Mouse (Mus musculus): ENCODE data around the gene Btbd9. TPM values are rescaled to one million over a fixed set of nuclear protein-coding genes. Genes with fewer than 3 reads are reported as not detected.

The Btbd9 gene
- polyA plus RNA-seq, 1 experiment, result 15.3 TPM

- Histone ChIP-seq H3K79me2 (ENCODE audit: control insufficient read depth, insufficient read depth) (no peaks in the 10 kb centered on the region), H3K4me3 (ENCODE audit: insufficient read depth, poor library complexity, severe bottlenecking) (no peak overlapping the region), H3K79me3 (ENCODE audit: low read depth) (no peaks in the 10 kb centered on the region), H3ac (ENCODE audit: control insufficient read depth, insufficient read length, low read depth) (no peak overlapping the region), H3K27me3 (ENCODE audit: control insufficient read depth, insufficient read depth, insufficient read length) (no peaks in the 10 kb centered on the region), H3K36me3 (ENCODE audit: control insufficient read depth, insufficient read depth) (no peaks in the 10 kb centered on the region)
- TF ChIP-seq FOSL1 (IDR thresholded peaks at IDR 0.05; ENCODE audit: insufficient read depth, low read length, poor library complexity, severe bottlenecking) (no peak), CTCF (IDR thresholded peaks at IDR 0.05; ENCODE audit: control insufficient read depth, insufficient read depth, insufficient read length) (no peak), USF1 (IDR thresholded peaks at IDR 0.05; ENCODE audit: low read depth) (no peak), MYOD1 (IDR thresholded peaks at IDR 0.05; ENCODE audit: control insufficient read depth, insufficient read length, low read depth) (no peak), CEBPB (IDR thresholded peaks at IDR 0.05; ENCODE audit: low read depth) (no peak), MAX (IDR thresholded peaks at IDR 0.05) (no peak), MYOG (IDR thresholded peaks at IDR 0.05; ENCODE audit: control insufficient read depth, extremely low read depth, insufficient read length) (no peak)
Measured at GRCm38 (mm10) chr17:30272769-30273168, 303.5 kb downstream of the Btbd9 start.

- H3K79me2 ChIP-seq (ENCODE audit: control insufficient read depth, insufficient read depth), result no peaks in the 10 kb centered on the region
- H3K36me3 ChIP-seq (ENCODE audit: control insufficient read depth, insufficient read depth), result no peaks in the 10 kb centered on the region
- H3K79me3 ChIP-seq (ENCODE audit: low read depth), result no peaks in the 10 kb centered on the region
- no peak overlapping the region for H3ac ChIP-seq (ENCODE audit: control insufficient read depth, insufficient read length, low read depth)
- no peak overlapping the region for H3K4me3 ChIP-seq (ENCODE audit: insufficient read depth, poor library complexity, severe bottlenecking)
- TF ChIP-seq MAX (IDR thresholded peaks at IDR 0.05) (no peak), MYOD1 (IDR thresholded peaks at IDR 0.05; ENCODE audit: control insufficient read depth, insufficient read length, low read depth) (no peak), FOSL1 (IDR thresholded peaks at IDR 0.05; ENCODE audit: insufficient read depth, low read length, poor library complexity, severe bottlenecking) (no peak), MYOG (IDR thresholded peaks at IDR 0.05; ENCODE audit: control insufficient read depth, extremely low read depth, insufficient read length) (no peak), USF1 (IDR thresholded peaks at IDR 0.05; ENCODE audit: low read depth) (no peak), CTCF (IDR thresholded peaks at IDR 0.05; ENCODE audit: control insufficient read depth, insufficient read depth, insufficient read length) (no peak), CEBPB (IDR thresholded peaks at IDR 0.05; ENCODE audit: low read depth) (no peak)
- H3K27me3 ChIP-seq (ENCODE audit: control insufficient read depth, insufficient read depth, insufficient read length), result no peaks in the 10 kb centered on the region
Measured at GRCm38 (mm10) chr17:30269136-30270063, 306.9 kb downstream of the Btbd9 start.

GRCm38 (mm10) chr17:30268456-30268855 is 307.8 kb downstream of the Btbd9 start:
- TF ChIP-seq FOSL1 (IDR thresholded peaks at IDR 0.05; ENCODE audit: insufficient read depth, low read length, poor library complexity, severe bottlenecking) (no peak), USF1 (IDR thresholded peaks at IDR 0.05; ENCODE audit: low read depth) (no peak), CTCF (IDR thresholded peaks at IDR 0.05; ENCODE audit: control insufficient read depth, insufficient read depth, insufficient read length) (no peak)

GRCm38 (mm10) chr17:30267432-30267973 is 308.8 kb downstream of the Btbd9 start:
- Histone ChIP-seq H3K79me3 (ENCODE audit: low read depth) (no peaks in the 10 kb centered on the region), H3K27me3 (ENCODE audit: control insufficient read depth, insufficient read depth, insufficient read length) (no peaks in the 10 kb centered on the region), H3ac (ENCODE audit: control insufficient read depth, insufficient read length, low read depth) (no peak overlapping the region), H3K4me3 (ENCODE audit: insufficient read depth, poor library complexity, severe bottlenecking) (no peak overlapping the region), H3K79me2 (ENCODE audit: control insufficient read depth, insufficient read depth) (no peaks in the 10 kb centered on the region), H3K36me3 (ENCODE audit: control insufficient read depth, insufficient read depth) (no peaks in the 10 kb centered on the region)
- TF ChIP-seq MAX (IDR thresholded peaks at IDR 0.05) (no peak), MYOG (IDR thresholded peaks at IDR 0.05; ENCODE audit: control insufficient read depth, extremely low read depth, insufficient read length) (no peak), MYOD1 (IDR thresholded peaks at IDR 0.05; ENCODE audit: control insufficient read depth, insufficient read length, low read depth) (no peak), CTCF (IDR thresholded peaks at IDR 0.05; ENCODE audit: control insufficient read depth, insufficient read depth, insufficient read length) (no peak), CEBPB (IDR thresholded peaks at IDR 0.05; ENCODE audit: low read depth) (no peak), FOSL1 (IDR thresholded peaks at IDR 0.05; ENCODE audit: insufficient read depth, low read length, poor library complexity, severe bottlenecking) (no peak), USF1 (IDR thresholded peaks at IDR 0.05; ENCODE audit: low read depth) (no peak)

More at GRCm38 (mm10) chr17:30268456-30268855, 307.8 kb downstream of the Btbd9 start:
- no peak overlapping the region for H3ac ChIP-seq (ENCODE audit: control insufficient read depth, insufficient read length, low read depth)
- no peak overlapping the region for H3K4me3 ChIP-seq (ENCODE audit: insufficient read depth, poor library complexity, severe bottlenecking)
- H3K36me3 ChIP-seq (ENCODE audit: control insufficient read depth, insufficient read depth), result no peaks in the 10 kb centered on the region
- no peaks in the 10 kb centered on the region for H3K79me2 ChIP-seq (ENCODE audit: control insufficient read depth, insufficient read depth)
- no peaks in the 10 kb centered on the region for H3K27me3 ChIP-seq (ENCODE audit: control insufficient read depth, insufficient read depth, insufficient read length)
- H3K79me3 ChIP-seq (ENCODE audit: low read depth), result no peaks in the 10 kb centered on the region

- Histone ChIP-seq H3K36me3 (ENCODE audit: control insufficient read depth, insufficient read depth) (no peaks in the 10 kb centered on the region), H3K4me3 (ENCODE audit: insufficient read depth, poor library complexity, severe bottlenecking) (no peak overlapping the region), H3K79me2 (ENCODE audit: control insufficient read depth, insufficient read depth) (no peaks in the 10 kb centered on the region), H3K27me3 (ENCODE audit: control insufficient read depth, insufficient read depth, insufficient read length) (no peaks in the 10 kb centered on the region), H3ac (ENCODE audit: control insufficient read depth, insufficient read length, low read depth) (no peak overlapping the region), H3K79me3 (ENCODE audit: low read depth) (no peaks in the 10 kb centered on the region)
- TF ChIP-seq MYOD1 (IDR thresholded peaks at IDR 0.05; ENCODE audit: control insufficient read depth, insufficient read length, low read depth) (no peak), USF1 (IDR thresholded peaks at IDR 0.05; ENCODE audit: low read depth) (no peak), CTCF (IDR thresholded peaks at IDR 0.05; ENCODE audit: control insufficient read depth, insufficient read depth, insufficient read length) (no peak), CEBPB (IDR thresholded peaks at IDR 0.05; ENCODE audit: low read depth) (no peak), FOSL1 (IDR thresholded peaks at IDR 0.05; ENCODE audit: insufficient read depth, low read length, poor library complexity, severe bottlenecking) (no peak), MYOG (IDR thresholded peaks at IDR 0.05; ENCODE audit: control insufficient read depth, extremely low read depth, insufficient read length) (no peak), MAX (IDR thresholded peaks at IDR 0.05) (no peak)
Measured at GRCm38 (mm10) chr17:30263535-30263934, 312.8 kb downstream of the Btbd9 start.

All from C2C12 (cell line).